46 mouse cellular contexts compared by ENCODE assay signal in genomic region chr5:87455519-87455918, GRCm38 (mm10). TPM values are rescaled to one million over a fixed set of nuclear protein-coding genes. Genes with fewer than 3 reads are reported as not detected.
"Had no signal": no experiment of that assay in that cellular context is flagged by ENCODE, and none has a peak within 500 bp of the region (broad histone marks: within the 10 kb centered on the region; RNA-seq: fewer than 3 reads in every experiment).

No protein-coding gene starts in this region.

- ATAC-seq: liver, embryonic 12.5 days; liver, postnatal 0 days; lung, postnatal 0 days; midbrain, embryonic 13.5 days; midbrain, embryonic 15.5 days; midbrain, embryonic 16.5 days had no signal

- H3K4me3 ChIP-seq: limb, embryonic 10.5 days; limb, embryonic 12.5 days; limb, embryonic 13.5 days; limb, embryonic 15.5 days; liver, embryonic 12.5 days; liver, embryonic 13.5 days; liver, embryonic 15.5 days; lung, embryonic 15.5 days; megakaryocyte, embryonic 14.5 days; midbrain, embryonic 10.5 days; midbrain, embryonic 12.5 days; midbrain, embryonic 13.5 days; midbrain, embryonic 15.5 days; myocyte; neural tube, embryonic 12.5 days had no signal

- H3K27ac ChIP-seq: limb, embryonic 10.5 days; limb, embryonic 12.5 days; limb, embryonic 13.5 days; limb, embryonic 15.5 days; liver, embryonic 12.5 days; liver, embryonic 13.5 days; liver, embryonic 14.5 days; liver, embryonic 15.5 days; lung, embryonic 15.5 days; macrophage; midbrain, embryonic 10.5 days; midbrain, embryonic 12.5 days; midbrain, embryonic 13.5 days; midbrain, embryonic 15.5 days; neural tube, embryonic 12.5 days had no signal

- H3K9ac ChIP-seq: limb, embryonic 12.5 days; limb, embryonic 13.5 days; limb, embryonic 15.5 days; liver, embryonic 12.5 days; liver, embryonic 13.5 days; liver, embryonic 14.5 days; liver, embryonic 15.5 days; liver, postnatal 0 days; lung, embryonic 14.5 days; lung, embryonic 15.5 days; midbrain, embryonic 12.5 days; midbrain, embryonic 13.5 days; midbrain, embryonic 15.5 days; neural tube, embryonic 12.5 days had no signal

- H3K36me3 ChIP-seq: limb, embryonic 10.5 days; limb, embryonic 12.5 days; limb, embryonic 13.5 days; limb, embryonic 15.5 days; liver, embryonic 12.5 days; liver, embryonic 13.5 days; liver, embryonic 15.5 days; lung, embryonic 15.5 days; midbrain, embryonic 10.5 days; midbrain, embryonic 12.5 days; midbrain, embryonic 13.5 days; midbrain, embryonic 15.5 days; neural tube, embryonic 12.5 days had no signal

- H3K4me1 ChIP-seq: limb, embryonic 10.5 days; limb, embryonic 12.5 days; limb, embryonic 13.5 days; limb, embryonic 15.5 days; liver, embryonic 12.5 days; liver, embryonic 13.5 days; liver, embryonic 15.5 days; lung, embryonic 15.5 days; megakaryocyte, embryonic 14.5 days; midbrain, embryonic 10.5 days; midbrain, embryonic 12.5 days; midbrain, embryonic 13.5 days; midbrain, embryonic 15.5 days; neural tube, embryonic 12.5 days had no signal

- DNase-seq: left cerebral cortex, postnatal 4 days; liver; liver, embryonic 13.5 days; liver, postnatal 0 days; lung, adult 18-20 months; lung, adult 2 months; lung, embryonic 14.5 days; lung, postnatal 10 days; lung, postnatal 14 days; lung, postnatal 36 days; midbrain, embryonic 14.5 days had no signal

- H3K27me3 ChIP-seq: limb, embryonic 12.5 days; limb, embryonic 13.5 days; limb, embryonic 15.5 days; liver, embryonic 12.5 days; liver, embryonic 13.5 days; liver, embryonic 15.5 days; lung, embryonic 15.5 days; megakaryocyte, embryonic 14.5 days; midbrain, embryonic 12.5 days; midbrain, embryonic 13.5 days; midbrain, embryonic 15.5 days; neural tube, embryonic 12.5 days had no signal

- H3K9me3 ChIP-seq: limb, embryonic 10.5 days; limb, embryonic 12.5 days; limb, embryonic 13.5 days; limb, embryonic 15.5 days; liver, embryonic 12.5 days; liver, embryonic 13.5 days; liver, embryonic 15.5 days; lung, embryonic 15.5 days; megakaryocyte, embryonic 14.5 days; midbrain, embryonic 10.5 days; midbrain, embryonic 12.5 days; midbrain, embryonic 13.5 days; midbrain, embryonic 15.5 days; neural tube, embryonic 12.5 days had no signal

- H3K4me2 ChIP-seq: limb, embryonic 12.5 days; limb, embryonic 13.5 days; limb, embryonic 15.5 days; liver, embryonic 11.5 days; liver, embryonic 12.5 days; liver, embryonic 13.5 days; liver, embryonic 15.5 days; lung, embryonic 14.5 days; lung, embryonic 15.5 days; midbrain, embryonic 11.5 days; midbrain, embryonic 12.5 days; midbrain, embryonic 13.5 days; midbrain, embryonic 15.5 days; neural tube, embryonic 12.5 days had no signal

RNA-seq across cellular contexts. Expression of gene Ugt2a2, which starts 26.5 kb away (rescaled TPM):
- total RNA-seq: left cerebral cortex, postnatal 10 days; left cerebral cortex, postnatal 14 days; left cerebral cortex, postnatal 25 days; left cerebral cortex, postnatal 36 days; left cerebral cortex, postnatal 4 days; liver, adult 2 months; megakaryocyte progenitor cell, adult 5-6 weeks; megakaryocyte, adult 5-6 weeks; megakaryocyte-erythroid progenitor cell, adult 5-6 weeks; monocyte, adult 5-6 weeks had no signal
- polyA plus RNA-seq: limb, embryonic 10.5 days; limb, embryonic 11.5 days; limb, embryonic 12.5 days; limb, embryonic 13.5 days; limb, embryonic 14.5 days; limb, embryonic 15.5 days; liver, adult 2 months; liver, embryonic 11.5 days; liver, embryonic 12.5 days; liver, embryonic 13.5 days; liver, embryonic 14.5 days; liver, embryonic 15.5 days; liver, embryonic 16.5 days; liver, postnatal 0 days; lung, adult 2 months; lung, embryonic 14.5 days; lung, embryonic 15.5 days; lung, embryonic 16.5 days; lung, postnatal 0 days; macrophage; midbrain, embryonic 10.5 days; midbrain, embryonic 11.5 days; midbrain, embryonic 12.5 days; midbrain, embryonic 13.5 days; midbrain, embryonic 14.5 days; midbrain, embryonic 15.5 days; midbrain, embryonic 16.5 days; myocyte; neural tube, embryonic 11.5 days; neural tube, embryonic 12.5 days had no signal

RNA-seq across cellular contexts. Expression of gene Gm43638, which starts 31.1 kb away (rescaled TPM):
- total RNA-seq: left cerebral cortex, postnatal 10 days; left cerebral cortex, postnatal 14 days; left cerebral cortex, postnatal 25 days; left cerebral cortex, postnatal 36 days; left cerebral cortex, postnatal 4 days; liver, adult 2 months; megakaryocyte progenitor cell, adult 5-6 weeks; megakaryocyte, adult 5-6 weeks; megakaryocyte-erythroid progenitor cell, adult 5-6 weeks; midbrain, postnatal 0 days; monocyte, adult 5-6 weeks had no signal
- polyA plus RNA-seq: limb, embryonic 10.5 days; limb, embryonic 11.5 days; limb, embryonic 12.5 days; limb, embryonic 13.5 days; limb, embryonic 14.5 days; limb, embryonic 15.5 days; liver, adult 2 months; liver, embryonic 11.5 days; liver, embryonic 12.5 days; liver, embryonic 13.5 days; liver, embryonic 14.5 days; liver, embryonic 15.5 days; liver, embryonic 16.5 days; liver, postnatal 0 days; lung, adult 2 months; lung, embryonic 14.5 days; lung, embryonic 15.5 days; lung, embryonic 16.5 days; lung, postnatal 0 days; macrophage; midbrain, embryonic 10.5 days; midbrain, embryonic 11.5 days; midbrain, embryonic 12.5 days; midbrain, embryonic 13.5 days; midbrain, embryonic 14.5 days; midbrain, embryonic 15.5 days; midbrain, embryonic 16.5 days; midbrain, postnatal 0 days; myocyte; neural tube, embryonic 11.5 days; neural tube, embryonic 12.5 days had no signal

RNA-seq across cellular contexts. Expression of gene Ugt2b38, which starts 31.5 kb away (rescaled TPM):
- total RNA-seq: left cerebral cortex, postnatal 10 days; left cerebral cortex, postnatal 14 days; left cerebral cortex, postnatal 25 days; left cerebral cortex, postnatal 36 days; left cerebral cortex, postnatal 4 days; megakaryocyte progenitor cell, adult 5-6 weeks; megakaryocyte, adult 5-6 weeks; megakaryocyte-erythroid progenitor cell, adult 5-6 weeks; midbrain, postnatal 0 days; monocyte, adult 5-6 weeks had no signal
- polyA plus RNA-seq: limb, embryonic 10.5 days; limb, embryonic 11.5 days; limb, embryonic 12.5 days; limb, embryonic 13.5 days; limb, embryonic 14.5 days; limb, embryonic 15.5 days; liver, embryonic 11.5 days; liver, embryonic 12.5 days; liver, embryonic 13.5 days; liver, embryonic 14.5 days; liver, embryonic 15.5 days; liver, embryonic 16.5 days; liver, postnatal 0 days; lung, adult 2 months; lung, embryonic 14.5 days; lung, embryonic 15.5 days; lung, embryonic 16.5 days; lung, postnatal 0 days; macrophage; midbrain, embryonic 10.5 days; midbrain, embryonic 11.5 days; midbrain, embryonic 12.5 days; midbrain, embryonic 13.5 days; midbrain, embryonic 14.5 days; midbrain, embryonic 15.5 days; midbrain, embryonic 16.5 days; midbrain, postnatal 0 days; myocyte; neural tube, embryonic 11.5 days; neural tube, embryonic 12.5 days had no signal

RNA-seq across cellular contexts. Expression of gene Ugt2a1, which starts 35.2 kb away (rescaled TPM):
- total RNA-seq: left cerebral cortex, postnatal 10 days; left cerebral cortex, postnatal 14 days; left cerebral cortex, postnatal 25 days; left cerebral cortex, postnatal 36 days; left cerebral cortex, postnatal 4 days; liver, adult 2 months; megakaryocyte progenitor cell, adult 5-6 weeks; megakaryocyte, adult 5-6 weeks; megakaryocyte-erythroid progenitor cell, adult 5-6 weeks; midbrain, postnatal 0 days; monocyte, adult 5-6 weeks had no signal
- polyA plus RNA-seq: limb, embryonic 10.5 days; limb, embryonic 11.5 days; limb, embryonic 12.5 days; limb, embryonic 13.5 days; limb, embryonic 14.5 days; limb, embryonic 15.5 days; liver, adult 2 months; liver, embryonic 11.5 days; liver, embryonic 12.5 days; liver, embryonic 13.5 days; liver, embryonic 14.5 days; liver, embryonic 15.5 days; liver, embryonic 16.5 days; liver, postnatal 0 days; lung, adult 2 months; lung, embryonic 14.5 days; lung, embryonic 15.5 days; lung, embryonic 16.5 days; lung, postnatal 0 days; macrophage; midbrain, embryonic 10.5 days; midbrain, embryonic 11.5 days; midbrain, embryonic 12.5 days; midbrain, embryonic 13.5 days; midbrain, embryonic 14.5 days; midbrain, embryonic 15.5 days; midbrain, embryonic 16.5 days; myocyte; neural tube, embryonic 11.5 days; neural tube, embryonic 12.5 days had no signal
